Mouse (Mus musculus) kidney, embryonic 16.5 days (tissue): ENCODE measurements around the gene Shmt2. TPM values are rescaled to one million over a fixed set of nuclear protein-coding genes. Genes with fewer than 3 reads are reported as not detected.

Experiments used
- ATAC-seq: fragments of 200-750 bp; cut with Nextera tagmentation; 2 replicates; pipeline ENCODE4 v1.8.0; 2017; ENCODE audit warnings: moderate TSS enrichment; ENCODE audit not compliant: low FRiP score, low TSS enrichment
- H3K27ac ChIP-seq: fragments of 300-500 bp; sonication (generic); 2 replicates; pipeline ENCODE4 v1.5.1; 2014; ENCODE audit warnings: low read length
- H3K27me3 ChIP-seq: fragments of 300-500 bp; sonication (generic); 2 replicates; pipeline ENCODE4 v1.6.1; 2014; ENCODE audit warnings: low read length, control low read depth, mixed read lengths; ENCODE audit not compliant: insufficient read depth
- H3K36me3 ChIP-seq: fragments of 300-500 bp; sonication (generic); 2 replicates; pipeline ENCODE4 v1.6.1; 2014; ENCODE audit warnings: low read length, control low read depth, mixed read lengths; ENCODE audit not compliant: insufficient read depth
- H3K4me1 ChIP-seq: fragments of 300-500 bp; sonication (generic); 2 replicates; pipeline ENCODE4 v1.6.1; 2014; ENCODE audit warnings: low read length, control low read depth, mixed read lengths; ENCODE audit not compliant: insufficient read depth
- H3K4me2 ChIP-seq: fragments of 300-500 bp; sonication (generic); replicated peaks from 2 replicates; pipeline ENCODE4 v1.6.1; 2014; ENCODE audit warnings: low read depth, low read length
- H3K4me3 ChIP-seq: fragments of 300-500 bp; sonication (generic); 2 replicates; pipeline ENCODE4 v1.5.1; 2014; ENCODE audit warnings: mild to moderate bottlenecking, low read length
- H3K9ac ChIP-seq: fragments of 300-500 bp; sonication (generic); replicated peaks from 2 replicates; pipeline ENCODE4 v1.6.1; 2014; ENCODE audit warnings: low read length
- H3K9me3 ChIP-seq: fragments of 300-500 bp; sonication (generic); 2 replicates; pipeline ENCODE4 v1.6.1; 2016; ENCODE audit warnings: low read length, control low read depth
- WGBS: fragments of 180-500 bp; shearing (Covaris S2); extraction: QIAGEN DNeasy Blood & Tissue Kit; methylation state at CpG from one replicate; pipeline ENCODE4 v1.1.7; 2014; 5-methylcytosine and 5-hydroxymethylcytosine counted together
- polyA plus RNA-seq: library from polyadenylated mRNA; unstranded; fragments of >200 nt; fragmentation: Nextera tagmentation; extraction: Ambion mirVana; gene quantifications from 2 replicates; pipeline ENCODE4 v1.2.1, GENCODE M21; 2015

The Shmt2 gene
- polyA plus RNA-seq, 1 experiment from 2014 or later = 123 TPM

- ATAC-seq = no peak
- no peak overlapping the region for H3K4me2 ChIP-seq
- H3K27me3 ChIP-seq = peaks cover 52% of the 10 kb centered on the region
- peaks cover 10% of the 10 kb centered on the region; the same call in 1 of the 2 replicates for H3K36me3 ChIP-seq
- 14% methylated on average over 8 of the region's 8 CpGs for WGBS
- H3K4me3 ChIP-seq = no peak overlapping the region
- no peaks in the 10 kb centered on the region for H3K9me3 ChIP-seq
- H3K9ac ChIP-seq = no peak overlapping the region
- H3K4me1 ChIP-seq = peaks cover 17% of the 10 kb centered on the region
- H3K27ac ChIP-seq = no peak overlapping the region
Observed at GRCm38 (mm10) chr10:127536586-127537314, 14.5 kb upstream of the Shmt2 start.

GRCm38 (mm10) chr10:127534929-127535384 is 12.7 kb upstream of the Shmt2 start:
- H3K4me2 ChIP-seq = peak overlapping the region; percentile 78
- WGBS = under 1% methylated on average over 30 of the region's 30 CpGs
- peaks cover 70% of the 10 kb centered on the region for H3K27me3 ChIP-seq
- peak overlapping the region; percentile 50 for H3K4me3 ChIP-seq
- H3K9me3 ChIP-seq = no peaks in the 10 kb centered on the region
- H3K9ac ChIP-seq = no peak overlapping the region
- peaks cover 28% of the 10 kb centered on the region for H3K4me1 ChIP-seq
- ATAC-seq = peak; percentile 20; the same call in 1 of the 2 replicates
- H3K36me3 ChIP-seq = 0 out of 2 replicates have a peak, but pooled peaks cover 3% of the 10 kb centered on the region
- no peak overlapping the region for H3K27ac ChIP-seq

GRCm38 (mm10) chr10:127534036-127534928 is 12.0 kb upstream of the Shmt2 start, which contains the start of gene Nxph4:
Gene Nxph4, minus strand, starts transcription at chr10:127534559.
- Histone ChIP-seq H3K4me1 (peaks cover 28% of the 10 kb centered on the region), H3K4me3 (peak within 1 kb of the TSS; percentile 50), H3K36me3 (no peaks in the 10 kb centered on the region), H3K9ac (peak within 1 kb of the TSS; percentile 39), H3K27me3 (peaks cover 77% of the 10 kb centered on the region), H3K4me2 (peak within 1 kb of the TSS; percentile 78), H3K27ac (no peak within 1 kb of the TSS), H3K9me3 (no peaks in the 10 kb centered on the region)
- whole genome bisulfite sequencing = under 1% methylated on average over 57 of the region's 78 CpGs
- ATAC-seq = peak; percentile 32; the same call in 1 of the 2 replicates

GRCm38 (mm10) chr10:127531548-127531947 is 9.3 kb upstream of the Shmt2 start:
- no peak overlapping the region for H3K27ac ChIP-seq
- WGBS = 10% methylated on average over 4 of the region's 4 CpGs

GRCm38 (mm10) chr10:127530945-127531344 is 8.7 kb upstream of the Shmt2 start:
- Histone ChIP-seq H3K9ac (no peak overlapping the region), H3K27me3 (peaks cover 100% of the 10 kb centered on the region), H3K9me3 (no peaks in the 10 kb centered on the region), H3K4me3 (no peak overlapping the region; the same call in 1 of the 2 replicates), H3K36me3 (no peaks in the 10 kb centered on the region), H3K27ac (no peak overlapping the region), H3K4me2 (peak overlapping the region; percentile 36), H3K4me1 (peaks cover 37% of the 10 kb centered on the region)
- no peak for ATAC-seq
- under 1% methylated on average over 20 of the region's 25 CpGs for WGBS

More at GRCm38 (mm10) chr10:127531548-127531947, 9.3 kb upstream of the Shmt2 start:
- H3K9ac ChIP-seq = no peak overlapping the region
- H3K27me3 ChIP-seq = peaks cover 100% of the 10 kb centered on the region
- no peaks in the 10 kb centered on the region for H3K9me3 ChIP-seq
- peaks cover 31% of the 10 kb centered on the region for H3K4me1 ChIP-seq
- H3K4me3 ChIP-seq = no peak overlapping the region
- H3K4me2 ChIP-seq = no peak overlapping the region
- no peaks in the 10 kb centered on the region for H3K36me3 ChIP-seq
- ATAC-seq = no peak

- Histone ChIP-seq H3K4me3 (no peak overlapping the region), H3K27me3 (peaks cover 98% of the 10 kb centered on the region), H3K4me2 (no peak overlapping the region), H3K36me3 (no peaks in the 10 kb centered on the region), H3K9ac (no peak overlapping the region), H3K9me3 (no peaks in the 10 kb centered on the region), H3K4me1 (peaks cover 26% of the 10 kb centered on the region), H3K27ac (no peak overlapping the region)
- ATAC-seq = peak; percentile 13; the same call in 1 of the 2 replicates
- 3% methylated on average over 17 of the region's 17 CpGs for WGBS
Observed at GRCm38 (mm10) chr10:127527481-127527880, 5.2 kb upstream of the Shmt2 start.

- peak overlapping the region; percentile 16; the same call in 1 of the 2 replicates for H3K9ac ChIP-seq
Observed at GRCm38 (mm10) chr10:127526681-127527080, 4.4 kb upstream of the Shmt2 start.

GRCm38 (mm10) chr10:127526048-127526447 is 3.8 kb upstream of the Shmt2 start:
- H3K27me3 ChIP-seq = peaks cover 83% of the 10 kb centered on the region
- no peak overlapping the region for H3K27ac ChIP-seq
- peak overlapping the region; percentile 52 for H3K4me2 ChIP-seq
- H3K36me3 ChIP-seq = no peaks in the 10 kb centered on the region
- no peaks in the 10 kb centered on the region for H3K9me3 ChIP-seq
- no peak for ATAC-seq
- under 1% methylated on average over 26 of the region's 26 CpGs for WGBS
- peaks cover 31% of the 10 kb centered on the region for H3K4me1 ChIP-seq
- H3K9ac ChIP-seq = peak overlapping the region; percentile 16
- peak overlapping the region; percentile 32 for H3K4me3 ChIP-seq

More at GRCm38 (mm10) chr10:127526681-127527080, 4.4 kb upstream of the Shmt2 start:
- ATAC-seq = 0 out of 2 replicates have a peak, but pooled peaks have one; percentile 36
- Histone ChIP-seq H3K9me3 (no peaks in the 10 kb centered on the region), H3K4me3 (peak overlapping the region; percentile 32), H3K4me1 (peaks cover 30% of the 10 kb centered on the region), H3K36me3 (no peaks in the 10 kb centered on the region), H3K4me2 (peak overlapping the region; percentile 52), H3K27me3 (peaks cover 90% of the 10 kb centered on the region), H3K27ac (no peak overlapping the region)
- under 1% methylated on average over 26 of the region's 26 CpGs for WGBS

GRCm38 (mm10) chr10:127524646-127525255 is 2.5 kb upstream of the Shmt2 start:
- Histone ChIP-seq H3K27ac (no peak overlapping the region), H3K36me3 (peaks cover 5% of the 10 kb centered on the region), H3K27me3 (peaks cover 70% of the 10 kb centered on the region), H3K4me2 (no peak overlapping the region), H3K9ac (no peak overlapping the region), H3K4me3 (no peak overlapping the region), H3K4me1 (peaks cover 36% of the 10 kb centered on the region), H3K9me3 (no peaks in the 10 kb centered on the region)
- WGBS = 5% methylated on average over 22 of the region's 23 CpGs
- no peak for ATAC-seq
